Mouse (Mus musculus): ENCODE measurements around the gene Gm266. TPM values are rescaled to one million over a fixed set of nuclear protein-coding genes. Genes with fewer than 3 reads are reported as not detected.
A peak's percentile ranks its signal among the peaks of the same experiment; 100 is the strongest.

The Gm266 gene
- polyA plus RNA-seq, 1 experiment from 2014 or later: 20.8 TPM

- peaks cover 73% of the 10 kb centered on the region for H3K27me3 ChIP-seq
- H3K4me1 ChIP-seq: peaks cover 41% of the 10 kb centered on the region
- H3K9ac ChIP-seq: no peak overlapping the region
- no peak for ATAC-seq (ENCODE audit: insufficient number of reproducible peaks, low FRiP score, low TSS enrichment, low read depth)
- no peaks in the 10 kb centered on the region for H3K9me3 ChIP-seq (replicated peaks)
- 20% methylated on average over 15 of the region's 15 CpGs for WGBS
- peak overlapping the region; percentile 34; the same call in 1 of the 2 replicates for H3K27ac ChIP-seq (replicated peaks)
- peak overlapping the region; percentile 81 for H3K4me2 ChIP-seq (replicated peaks)
- no peaks in the 10 kb centered on the region for H3K36me3 ChIP-seq
- H3K4me3 ChIP-seq (replicated peaks): peak overlapping the region; percentile 40
These were observed 42.4 kb downstream of the Gm266 start for GRCm38 (mm10) chr12:111443011-111443870.

GRCm38 (mm10) chr12:111442309-111443010 is 43.2 kb downstream of the Gm266 start, which contains the start of gene Tnfaip2:
Tnfaip2 (plus strand) TSS chr12:111442469.
- Histone ChIP-seq H3K9me3 (replicated peaks) (no peaks in the 10 kb centered on the region), H3K27ac (replicated peaks) (peak within 1 kb of the TSS; percentile 34; the same call in 1 of the 2 replicates), H3K36me3 (no peaks in the 10 kb centered on the region), H3K4me2 (replicated peaks) (peak within 1 kb of the TSS; percentile 81), H3K4me3 (replicated peaks) (peak within 1 kb of the TSS; percentile 40), H3K4me1 (peaks cover 35% of the 10 kb centered on the region), H3K27me3 (peaks cover 73% of the 10 kb centered on the region), H3K9ac (peak within 1 kb of the TSS; percentile 21; the same call in 1 of the 2 replicates)
- 2% methylated on average over 48 of the region's 48 CpGs for WGBS
- peak; percentile 82 for ATAC-seq (ENCODE audit: insufficient number of reproducible peaks, low FRiP score, low TSS enrichment, low read depth)

DNA sequence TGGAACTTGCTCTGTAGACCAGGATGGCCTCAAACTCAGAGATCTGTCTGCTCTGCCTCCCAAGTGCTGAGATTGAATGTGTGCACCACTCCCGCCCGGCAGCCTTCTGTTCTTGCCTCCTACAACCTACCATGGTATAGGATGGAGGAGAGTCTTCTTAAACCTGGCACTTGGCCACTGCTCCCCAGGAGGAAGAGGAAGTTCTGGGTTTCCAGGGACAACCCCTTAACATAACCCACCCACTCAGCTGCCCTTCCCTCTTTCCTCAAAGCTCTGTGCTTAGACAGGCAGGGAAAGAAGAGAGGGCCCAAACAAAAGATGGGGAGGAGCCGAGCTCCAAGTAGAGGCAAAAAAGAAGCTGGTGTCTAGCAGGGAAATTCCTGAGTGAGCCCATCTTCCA is 44.1 kb downstream of the Gm266 start:
- no peak overlapping the region for H3K27ac ChIP-seq (replicated peaks)
- H3K4me3 ChIP-seq (replicated peaks): no peak overlapping the region
- no peak for ATAC-seq (ENCODE audit: insufficient number of reproducible peaks, low FRiP score, low TSS enrichment, low read depth)
- peaks cover 42% of the 10 kb centered on the region for H3K4me1 ChIP-seq
- H3K9ac ChIP-seq: no peak overlapping the region
- WGBS: 64% methylated on average over 3 of the region's 3 CpGs
- no peaks in the 10 kb centered on the region for H3K36me3 ChIP-seq
- H3K4me2 ChIP-seq (replicated peaks): peak overlapping the region; percentile 81; the same call in 1 of the 2 replicates
- H3K9me3 ChIP-seq (replicated peaks): no peaks in the 10 kb centered on the region
- H3K27me3 ChIP-seq: peaks cover 64% of the 10 kb centered on the region

- H3K36me3 ChIP-seq: no peaks in the 10 kb centered on the region
- H3K4me1 ChIP-seq: peaks cover 37% of the 10 kb centered on the region
- no peak overlapping the region for H3K9ac ChIP-seq
- peaks cover 57% of the 10 kb centered on the region for H3K27me3 ChIP-seq
- WGBS: 92% methylated on average over 9 of the region's 9 CpGs
- ATAC-seq (ENCODE audit: insufficient number of reproducible peaks, low FRiP score, low TSS enrichment, low read depth): no peak
- no peaks in the 10 kb centered on the region for H3K9me3 ChIP-seq (replicated peaks)
- no peak overlapping the region for H3K4me2 ChIP-seq (replicated peaks)
- no peak overlapping the region for H3K4me3 ChIP-seq (replicated peaks)
- H3K27ac ChIP-seq (replicated peaks): no peak overlapping the region
These were observed 44.8 kb downstream of the Gm266 start for GRCm38 (mm10) chr12:111440701-111441373.

DNA sequence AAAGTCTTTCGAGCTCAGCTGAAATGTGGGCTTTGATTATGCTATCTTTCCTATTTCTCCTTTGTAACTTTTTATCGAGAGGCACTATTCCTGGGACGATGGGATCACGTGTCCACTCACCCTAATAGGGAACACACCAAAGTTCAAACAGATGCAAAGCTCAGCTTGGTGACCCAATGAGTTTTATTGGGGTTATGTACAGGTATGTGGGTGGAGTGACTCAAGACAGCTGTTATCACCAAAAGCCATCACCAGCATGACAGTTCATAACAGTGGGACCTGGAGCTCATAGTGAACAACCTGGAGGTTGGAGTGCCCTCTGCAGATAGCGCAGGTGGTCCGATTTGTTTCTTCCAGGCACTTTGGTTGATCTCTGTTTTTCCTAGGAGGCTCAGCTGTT is 46.8 kb downstream of the Gm266 start:
- Histone ChIP-seq H3K27ac (replicated peaks) (no peak overlapping the region), H3K36me3 (no peaks in the 10 kb centered on the region), H3K9me3 (replicated peaks) (no peaks in the 10 kb centered on the region), H3K4me1 (peaks cover 38% of the 10 kb centered on the region), H3K27me3 (peaks cover 38% of the 10 kb centered on the region), H3K9ac (no peak overlapping the region), H3K4me2 (replicated peaks) (no peak overlapping the region), H3K4me3 (replicated peaks) (no peak overlapping the region)
- 79% methylated on average over 6 of the region's 6 CpGs for WGBS
- ATAC-seq (ENCODE audit: insufficient number of reproducible peaks, low FRiP score, low TSS enrichment, low read depth): no peak

DNA sequence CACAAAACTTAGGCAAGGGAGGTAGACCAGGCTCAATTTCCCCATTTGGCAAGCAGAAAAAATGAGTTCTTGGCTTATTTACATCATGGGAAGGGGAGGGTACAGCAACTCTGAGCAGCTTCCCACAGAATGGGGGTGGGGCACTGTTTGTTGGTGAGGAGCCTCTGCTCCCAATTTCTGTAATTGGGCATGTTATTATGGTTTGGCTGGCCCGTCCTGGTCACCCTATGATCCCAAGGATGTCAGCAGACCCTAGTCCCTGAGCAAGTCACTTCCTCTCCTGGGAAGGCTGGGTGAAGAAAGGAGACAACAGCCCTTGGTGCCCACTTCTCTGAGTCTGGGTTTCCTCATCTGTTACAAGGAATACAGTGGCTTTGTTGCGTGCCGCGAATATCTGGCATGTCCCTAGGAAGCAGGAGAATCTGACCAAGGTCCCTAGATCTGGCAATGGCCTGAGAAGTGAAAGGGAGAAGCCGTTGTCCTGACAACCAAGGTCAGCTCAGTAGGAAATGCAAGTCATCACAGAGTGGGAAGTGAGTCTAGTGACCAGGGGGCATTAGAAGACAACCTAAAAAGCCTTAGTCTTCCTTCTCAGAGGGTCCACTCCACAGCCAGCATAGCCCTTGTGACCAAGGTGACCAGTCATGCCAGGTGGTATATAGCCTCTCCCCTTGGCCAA is 48.3 kb downstream of the Gm266 start:
- Histone ChIP-seq H3K27me3 (peaks cover 23% of the 10 kb centered on the region), H3K4me2 (replicated peaks) (no peak overlapping the region), H3K4me1 (peaks cover 25% of the 10 kb centered on the region), H3K36me3 (no peaks in the 10 kb centered on the region), H3K9me3 (replicated peaks) (no peaks in the 10 kb centered on the region), H3K9ac (no peak overlapping the region), H3K27ac (replicated peaks) (no peak overlapping the region), H3K4me3 (replicated peaks) (no peak overlapping the region)
- no peak for ATAC-seq (ENCODE audit: insufficient number of reproducible peaks, low FRiP score, low TSS enrichment, low read depth)
- WGBS: 68% methylated on average over 5 of the region's 5 CpGs

- H3K36me3 ChIP-seq: no peaks in the 10 kb centered on the region
- H3K4me3 ChIP-seq (replicated peaks): no peak overlapping the region
- peaks cover 23% of the 10 kb centered on the region for H3K27me3 ChIP-seq
- ATAC-seq (ENCODE audit: insufficient number of reproducible peaks, low FRiP score, low TSS enrichment, low read depth): no peak
- no peak overlapping the region for H3K27ac ChIP-seq (replicated peaks)
- H3K4me1 ChIP-seq: peaks cover 21% of the 10 kb centered on the region
- no peaks in the 10 kb centered on the region for H3K9me3 ChIP-seq (replicated peaks)
- no peak overlapping the region for H3K9ac ChIP-seq
- WGBS: 66% methylated on average over 8 of the region's 8 CpGs
- H3K4me2 ChIP-seq (replicated peaks): no peak overlapping the region
These were observed 49.0 kb downstream of the Gm266 start for GRCm38 (mm10) chr12:111436640-111437039.

- 80% methylated on average over 3 of the region's 3 CpGs for WGBS
- Histone ChIP-seq H3K36me3 (no peaks in the 10 kb centered on the region), H3K4me1 (peaks cover 22% of the 10 kb centered on the region), H3K27ac (replicated peaks) (no peak overlapping the region), H3K9ac (no peak overlapping the region), H3K9me3 (replicated peaks) (no peaks in the 10 kb centered on the region), H3K4me3 (replicated peaks) (no peak overlapping the region), H3K27me3 (peaks cover 21% of the 10 kb centered on the region), H3K4me2 (replicated peaks) (no peak overlapping the region)
- ATAC-seq (ENCODE audit: insufficient number of reproducible peaks, low FRiP score, low TSS enrichment, low read depth): no peak
These were observed 49.5 kb downstream of the Gm266 start for GRCm38 (mm10) chr12:111436170-111436569.

- Histone ChIP-seq H3K4me2 (replicated peaks) (no peak overlapping the region), H3K27me3 (peaks cover 29% of the 10 kb centered on the region; the same call in 1 of the 2 replicates), H3K9me3 (replicated peaks) (no peaks in the 10 kb centered on the region), H3K4me3 (replicated peaks) (no peak overlapping the region), H3K36me3 (no peaks in the 10 kb centered on the region), H3K4me1 (peaks cover 35% of the 10 kb centered on the region), H3K9ac (no peak overlapping the region), H3K27ac (replicated peaks) (no peak overlapping the region)
- ATAC-seq (ENCODE audit: insufficient number of reproducible peaks, low FRiP score, low TSS enrichment, low read depth): no peak
- WGBS: 49% methylated on average over 8 of the region's 8 CpGs
These were observed 50.8 kb downstream of the Gm266 start for GRCm38 (mm10) chr12:111434745-111435327.

All from embryonic facial prominence, embryonic 15.5 days (tissue).